Mouse (Mus musculus) lung, postnatal 0 days (tissue): ENCODE results near the gene Hmcn1.

Source experiments
- CTCF ChIP-seq: IDR thresholded peaks from 2 replicates; pipeline ENCODE4 v1.5.1; 2016; ENCODE audit warnings: antibody characterized with exemption, mild to moderate bottlenecking
- EP300 ChIP-seq: IDR thresholded peaks from 2 replicates; pipeline ENCODE4 v1.6.1; 2016; ENCODE audit warnings: antibody characterized with exemption, mild to moderate bottlenecking, control low read depth

- TF ChIP-seq CTCF (no peak), EP300 (no peak)
Measured at GRCm38 (mm10) chr1:150546463-150546862, 446.8 kb downstream of the Hmcn1 start.
